Mouse (Mus musculus) gastrocnemius, postnatal 10 days (tissue): ENCODE measurements around the gene Rpa1. TPM values are rescaled to one million over a fixed set of nuclear protein-coding genes. Genes with fewer than 3 reads are reported as not detected.
"Not testable (repeated sequence)": the region's sequence is repeated elsewhere in the genome, so short reads cannot be mapped to it uniquely, and the experiment has no call there.

Source experiments
- DNase-seq: peaks from one replicate; pipeline ENCODE4 v3.0.0; 2021; ENCODE audit warnings: mixed read lengths
- total RNA-seq, 2 experiments: library from RNA; stranded (reverse); gene quantifications; 2 replicates each; pipeline ENCODE4 v1.2.3; 2021

Gene Rpa1
- total RNA-seq, 2 experiments from 2014 or later: 56.8 to 59.3 TPM

DNA sequence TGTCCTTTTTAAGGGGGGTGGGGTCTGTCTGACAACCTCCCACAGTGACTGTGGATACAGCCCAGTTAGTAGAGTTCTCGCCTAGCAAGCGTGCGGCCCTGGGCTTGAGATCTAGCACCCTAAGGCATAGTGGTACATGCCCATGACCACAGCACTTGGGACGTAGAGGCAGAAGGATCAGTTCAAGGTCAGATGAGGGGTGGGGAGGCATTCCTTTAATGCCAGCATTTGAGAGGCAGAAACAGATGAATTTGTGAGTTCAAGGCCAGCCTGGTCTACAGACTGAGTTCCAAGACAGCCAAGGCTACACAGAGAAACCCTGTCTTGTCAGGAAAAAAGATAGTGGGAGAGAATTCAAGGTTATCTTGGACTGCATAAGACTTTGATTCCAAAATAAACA, 61.3 kb downstream of the Rpa1 start:
- DNase-seq: no peak

DNA sequence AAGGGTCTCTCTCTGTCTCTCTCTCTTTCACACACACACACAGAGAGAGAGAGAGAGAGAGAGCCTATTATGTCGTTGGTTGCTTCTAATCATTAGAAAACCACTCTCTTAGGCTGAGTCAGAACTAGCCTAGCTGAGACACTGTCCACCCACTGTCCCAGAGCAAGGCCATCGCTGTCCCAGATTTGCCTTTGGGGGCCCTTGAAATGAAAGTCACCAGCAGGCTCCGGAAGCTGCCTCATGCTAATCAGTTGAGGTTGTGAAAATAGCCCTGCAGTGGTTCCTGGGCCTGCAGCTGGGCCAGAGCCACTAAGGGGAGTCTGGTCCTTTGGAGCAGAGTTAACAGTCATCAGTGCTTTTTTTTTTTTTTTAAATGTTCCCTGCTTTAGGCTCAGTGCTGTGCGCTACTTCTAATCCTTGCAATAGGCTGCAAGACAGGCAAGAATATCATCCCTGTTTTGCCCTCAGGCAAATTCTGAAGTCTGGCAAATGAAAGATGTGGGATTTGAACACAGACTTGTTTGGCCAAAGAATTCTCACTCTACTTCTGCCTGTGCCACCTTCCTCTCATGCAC, 62.1 kb downstream of the Rpa1 start:
- no peak for DNase-seq

DNA sequence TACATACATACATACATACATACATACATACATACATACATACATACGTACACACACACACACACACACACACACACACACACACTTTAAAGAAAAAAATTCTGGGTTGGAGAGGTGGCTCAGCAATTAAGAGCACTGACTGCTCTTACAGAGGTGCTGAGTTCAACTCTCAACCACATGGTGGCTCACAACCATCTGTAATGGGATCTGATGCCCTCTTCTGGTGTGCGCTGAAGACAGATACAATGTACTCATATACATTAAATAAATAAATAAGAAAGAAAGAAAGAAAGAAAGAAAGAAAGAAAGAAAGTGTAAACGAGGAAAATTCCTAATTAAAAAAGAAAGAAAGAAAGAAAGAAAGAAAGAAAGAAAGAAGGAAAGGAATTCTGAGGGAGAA, 64.3 kb downstream of the Rpa1 start:
- DNase-seq: not testable (repeated sequence)

DNA sequence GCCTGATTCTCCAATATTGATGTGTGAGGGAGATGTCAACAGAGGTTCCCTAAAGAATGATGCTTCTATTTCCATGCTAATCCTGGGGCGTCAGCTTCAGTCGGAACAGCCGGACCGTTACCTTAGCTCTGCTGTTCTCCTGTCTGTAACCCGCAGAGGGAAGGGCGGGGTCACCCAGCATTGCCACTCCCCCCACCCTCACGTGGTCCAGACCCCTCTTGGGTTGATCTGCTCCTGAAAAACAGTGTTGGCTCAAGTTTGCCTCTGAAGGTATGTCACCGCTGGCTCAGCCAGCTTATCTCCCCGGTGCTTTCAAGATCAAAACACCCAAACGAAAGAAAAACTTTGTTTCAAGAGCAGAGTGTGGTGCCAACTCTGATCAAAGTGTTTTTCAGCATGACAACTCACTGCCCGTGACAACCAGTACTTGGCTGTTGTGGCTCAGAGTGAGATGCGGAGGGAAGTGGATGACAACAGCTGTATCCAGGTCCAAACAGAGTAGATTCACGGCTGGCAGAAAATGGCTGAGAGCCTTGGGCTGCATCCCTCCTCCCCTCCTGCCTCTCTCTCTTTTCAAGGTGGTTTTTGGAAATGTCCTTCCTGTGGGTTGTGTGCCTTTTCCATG, 65.5 kb downstream of the Rpa1 start:
- no peak for DNase-seq

DNA sequence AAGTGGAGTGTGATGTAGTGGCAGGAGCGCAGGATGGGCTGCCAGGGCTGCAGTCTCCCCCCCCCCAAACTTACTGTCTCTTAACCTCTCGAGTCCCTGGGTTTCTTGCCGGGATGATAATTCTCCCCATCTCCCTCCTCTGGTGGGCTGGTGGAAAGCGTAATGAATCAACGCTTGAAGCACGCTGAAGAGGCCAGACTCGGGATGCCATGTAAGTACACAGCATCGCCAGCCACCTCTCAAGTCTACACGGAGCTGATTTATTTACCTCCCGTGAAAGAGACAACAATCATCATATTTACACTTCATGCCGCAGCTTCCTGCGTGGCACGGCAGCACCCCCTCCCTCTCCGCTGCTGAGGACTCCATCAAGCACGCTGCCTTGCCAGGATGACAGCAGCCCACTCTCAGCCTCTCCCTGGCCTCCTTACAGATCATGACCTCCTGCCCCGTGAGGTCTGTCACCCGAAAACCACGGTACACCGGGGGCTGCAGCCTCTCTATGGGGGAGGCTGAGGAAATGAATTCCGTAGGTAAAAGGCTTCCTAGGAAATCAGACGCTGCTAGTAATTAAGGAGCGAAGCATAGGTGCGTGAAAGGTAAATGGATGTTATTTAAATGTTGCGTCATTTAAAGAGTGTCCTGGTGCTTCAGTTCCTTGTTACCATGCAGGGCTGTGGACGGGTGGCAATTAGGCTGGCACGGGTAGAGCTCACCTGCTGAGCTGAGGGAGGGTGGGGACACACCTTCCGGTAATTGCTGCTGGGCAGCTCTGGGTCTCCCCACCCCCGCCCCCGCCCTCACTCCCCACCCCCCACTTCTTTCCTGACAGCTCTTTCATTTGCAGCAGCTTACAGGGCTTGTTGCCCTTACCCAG, 66.5 kb downstream of the Rpa1 start:
- DNase-seq: no peak

DNA sequence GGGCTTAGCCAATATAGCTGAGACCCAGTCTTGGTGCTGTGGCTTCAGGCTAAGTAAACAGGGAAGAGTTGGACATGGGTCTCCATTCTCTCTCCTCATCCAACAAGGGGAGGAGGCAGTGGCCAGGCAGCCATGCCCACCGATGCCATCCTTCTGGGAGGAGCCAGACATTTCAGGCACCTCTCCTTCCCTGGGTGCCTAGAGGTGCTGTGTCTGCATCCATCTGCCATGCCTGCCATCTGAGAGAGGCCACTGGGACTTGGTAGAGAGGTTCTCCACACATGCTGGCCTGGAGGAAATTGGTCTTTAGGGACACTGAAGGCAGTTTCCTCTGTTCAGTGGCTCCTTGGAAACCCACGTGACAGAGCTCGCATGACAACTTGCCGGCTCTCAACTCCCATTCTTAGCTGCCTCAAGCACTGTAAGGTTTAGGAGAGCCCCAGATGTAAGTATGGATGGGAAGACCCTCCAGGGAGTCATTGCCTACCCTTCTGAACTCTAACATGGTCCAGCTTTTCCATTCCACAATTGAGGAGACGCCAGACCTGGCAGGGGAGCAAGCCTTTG, 67.6 kb downstream of the Rpa1 start:
- DNase-seq: no peak

DNA sequence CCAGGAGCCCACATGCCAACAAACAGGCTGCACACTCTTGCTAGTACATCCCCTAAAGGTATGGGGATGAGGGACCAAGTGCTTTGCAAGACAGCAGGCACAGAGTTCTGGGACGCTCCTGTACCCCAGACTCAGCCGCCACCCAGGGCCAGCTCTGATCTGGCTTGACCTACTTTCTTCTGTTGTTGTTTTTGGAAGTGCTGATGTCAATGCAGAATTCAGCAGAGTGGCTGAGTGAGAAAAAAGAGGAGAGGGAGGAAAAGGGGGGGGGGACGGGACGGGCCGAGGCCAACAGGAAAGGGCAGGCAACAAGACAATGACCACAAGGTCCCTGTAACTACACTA, 68.1 kb downstream of the Rpa1 start:
- no peak for DNase-seq

DNA sequence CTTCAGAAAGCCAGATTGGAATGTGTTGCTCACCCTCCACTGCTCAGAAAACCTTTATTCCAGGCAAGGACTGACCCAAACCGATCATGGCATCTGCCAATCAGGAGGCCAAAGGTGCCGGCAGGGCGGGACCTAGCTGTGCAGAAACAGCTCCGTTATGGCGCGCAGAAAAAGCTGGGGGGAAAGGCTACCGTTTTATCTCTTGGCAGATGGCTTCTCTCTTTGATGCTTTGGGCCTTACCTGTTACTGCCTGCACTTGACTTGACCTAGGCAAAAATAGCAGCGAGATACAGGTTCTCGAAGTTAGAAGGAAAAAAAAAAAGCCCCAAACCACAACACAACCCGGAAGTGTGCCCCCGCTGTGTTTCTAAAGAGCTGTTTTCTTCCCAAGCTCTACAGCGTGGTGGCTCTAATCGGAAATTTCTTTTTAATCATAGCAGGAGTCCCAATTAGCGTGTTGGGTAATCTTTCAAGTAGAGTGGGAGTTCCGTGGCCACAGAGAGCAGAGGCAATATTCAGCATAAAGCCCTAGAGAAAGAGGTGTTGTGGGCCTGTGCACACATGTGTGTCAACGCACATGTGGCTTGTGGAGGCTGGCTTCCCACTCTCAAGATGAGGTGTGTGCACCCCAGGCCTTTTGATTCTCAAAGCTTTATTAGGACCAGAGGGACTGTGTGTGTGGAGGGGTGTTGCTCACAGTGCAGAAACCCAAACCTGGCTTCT, 68.6 kb downstream of the Rpa1 start:
- DNase-seq: no peak

DNA sequence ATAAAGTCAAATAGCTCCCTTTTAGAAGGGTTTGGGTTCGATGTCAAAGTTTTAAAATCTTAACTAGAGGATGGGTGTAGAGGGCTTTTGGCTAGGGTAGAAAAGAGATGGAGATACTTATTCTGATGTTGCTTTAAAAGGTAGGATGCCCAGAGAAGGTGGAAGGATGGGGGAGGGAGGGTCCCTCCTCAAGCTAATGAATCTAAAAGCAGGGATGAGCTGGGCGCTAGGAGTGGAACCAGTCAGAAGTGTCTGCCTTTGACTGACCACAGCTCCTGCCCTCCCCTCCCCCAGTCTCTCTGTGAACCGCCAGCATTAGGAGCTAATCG, 69.1 kb downstream of the Rpa1 start:
- DNase-seq: no peak

DNA sequence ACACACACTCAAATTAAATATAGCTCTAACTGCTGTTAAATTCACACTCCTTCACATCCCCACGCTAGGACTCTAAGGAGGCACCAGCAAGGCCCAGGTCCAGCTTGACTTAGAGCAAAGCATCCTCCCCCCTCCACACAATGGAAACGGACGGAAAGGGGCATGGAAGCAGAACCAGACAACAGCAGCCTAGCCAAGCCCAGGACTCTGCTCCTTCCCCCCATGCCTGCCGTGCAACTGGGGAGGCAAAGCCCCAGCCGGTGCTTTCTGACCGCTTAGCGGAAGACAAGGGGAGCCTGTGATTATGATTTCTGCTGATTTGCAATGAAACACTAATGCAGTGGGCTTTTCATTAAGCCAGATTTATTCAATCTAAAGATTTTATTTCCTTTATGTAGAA, 70.0 kb downstream of the Rpa1 start:
- no peak for DNase-seq

DNA sequence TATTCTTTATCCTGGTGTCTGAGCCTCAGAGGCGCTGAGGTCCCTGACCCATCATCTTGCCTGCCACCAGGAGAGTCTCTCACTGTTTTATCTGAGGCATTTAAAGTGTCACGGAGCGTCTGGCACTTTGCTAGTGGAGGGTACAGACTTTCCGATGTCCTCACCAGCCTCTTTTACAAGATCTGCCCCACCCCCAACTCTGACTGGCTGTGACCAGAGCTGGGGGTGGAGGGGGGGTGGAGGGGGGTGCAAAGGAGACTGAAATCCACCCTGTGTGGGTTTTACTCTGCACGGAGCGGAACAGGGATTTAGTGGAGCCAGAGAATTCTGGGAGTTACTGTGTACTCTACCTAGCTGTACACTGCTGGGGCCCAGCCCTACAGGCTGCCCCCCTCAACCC, 73.1 kb downstream of the Rpa1 start:
- DNase-seq: no peak

DNA sequence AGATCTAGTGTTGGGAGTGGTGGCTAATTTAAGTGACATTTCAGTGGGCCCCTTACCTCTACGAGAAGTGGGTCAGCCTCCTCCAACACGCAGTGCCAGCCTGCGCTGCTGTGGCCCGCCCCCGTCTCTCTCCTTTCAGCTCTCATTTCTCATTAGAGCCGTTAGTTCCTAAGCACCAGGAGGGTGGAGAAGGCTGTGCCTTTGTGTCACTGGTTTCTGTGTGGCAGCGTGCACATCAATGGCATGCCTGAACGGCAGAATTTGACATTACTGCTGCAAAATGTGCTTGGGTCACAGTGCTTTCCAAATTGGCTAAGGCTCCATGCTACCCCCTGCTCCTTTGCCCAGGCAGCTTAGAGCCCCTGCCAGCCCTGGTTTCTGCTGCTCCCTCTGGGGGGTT, 74.7 kb downstream of the Rpa1 start:
- no peak for DNase-seq

DNA sequence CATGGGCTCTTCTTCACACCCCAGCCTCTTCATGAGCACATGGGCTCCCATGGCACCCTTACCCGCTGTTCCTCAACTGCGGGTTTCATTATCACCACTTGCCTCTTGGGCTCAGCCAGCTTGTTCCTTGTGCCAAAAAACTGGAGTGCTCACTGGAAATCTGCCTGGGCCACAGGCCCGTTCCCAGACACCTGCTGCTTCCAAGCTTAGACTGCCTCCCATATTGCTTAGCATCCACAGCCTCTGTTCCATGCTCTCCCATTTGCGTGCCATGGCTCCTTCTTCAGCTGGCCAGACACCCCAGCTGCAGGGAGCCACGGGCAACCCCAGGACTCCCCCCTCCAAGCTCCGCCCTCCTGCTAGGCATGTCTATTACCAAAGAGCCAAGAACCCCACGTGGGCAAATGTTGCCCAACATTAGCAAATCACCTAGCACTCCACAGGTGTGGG, 77.1 kb downstream of the Rpa1 start:
- DNase-seq: peak; percentile 49

DNA sequence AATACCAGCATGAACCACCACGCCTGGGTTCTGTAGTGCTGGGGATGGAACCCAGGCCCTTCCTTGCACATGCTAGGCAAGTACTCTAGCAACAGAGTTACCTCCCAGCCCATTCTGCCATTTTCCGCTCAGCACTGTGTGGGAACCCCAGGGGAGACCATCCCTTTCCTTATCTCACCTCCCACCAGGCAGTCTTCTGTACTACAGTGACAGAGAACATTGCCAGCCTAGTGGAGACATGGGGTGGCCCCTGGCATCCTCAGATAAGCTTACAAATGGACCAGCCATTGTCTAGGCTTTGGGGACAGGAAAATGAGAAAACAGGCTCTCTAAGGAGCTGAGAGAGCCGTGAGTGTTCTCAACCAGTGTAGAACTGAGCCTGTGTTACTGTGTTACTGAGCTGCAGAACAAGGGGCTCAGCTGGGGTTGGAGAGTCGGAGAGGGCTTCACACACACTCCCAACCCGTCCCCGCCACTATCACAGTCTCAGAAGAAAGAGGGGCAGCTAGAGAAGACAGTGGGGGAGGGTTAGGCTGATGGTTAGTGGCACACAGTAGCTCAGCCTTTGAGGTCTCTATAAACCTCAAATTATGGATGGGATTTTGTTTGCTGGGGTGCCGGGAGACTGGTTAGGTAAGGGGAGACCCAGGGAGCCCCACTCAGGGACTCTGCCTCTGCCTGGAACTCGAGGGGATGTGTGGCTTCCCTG, 77.7 kb downstream of the Rpa1 start:
- DNase-seq: no peak

DNA sequence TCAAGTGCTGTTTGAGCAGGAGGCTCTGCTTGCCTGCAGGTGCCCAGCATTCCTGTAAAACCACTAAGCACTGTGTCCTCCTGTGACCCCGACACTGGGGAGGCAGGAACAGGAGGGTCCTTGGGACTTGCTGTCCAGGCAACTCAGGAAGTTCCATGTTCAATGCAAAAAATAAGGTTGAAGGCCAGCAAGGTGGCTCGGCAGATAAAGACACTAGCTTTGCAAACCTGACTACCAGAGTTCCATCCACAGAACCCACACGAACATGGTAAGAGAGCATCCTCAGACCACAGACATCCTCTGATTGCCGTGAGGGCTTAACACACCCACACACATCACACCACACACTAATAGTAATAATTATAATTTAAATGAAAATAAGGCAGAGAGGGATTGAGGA, 78.9 kb downstream of the Rpa1 start:
- no peak for DNase-seq

DNA sequence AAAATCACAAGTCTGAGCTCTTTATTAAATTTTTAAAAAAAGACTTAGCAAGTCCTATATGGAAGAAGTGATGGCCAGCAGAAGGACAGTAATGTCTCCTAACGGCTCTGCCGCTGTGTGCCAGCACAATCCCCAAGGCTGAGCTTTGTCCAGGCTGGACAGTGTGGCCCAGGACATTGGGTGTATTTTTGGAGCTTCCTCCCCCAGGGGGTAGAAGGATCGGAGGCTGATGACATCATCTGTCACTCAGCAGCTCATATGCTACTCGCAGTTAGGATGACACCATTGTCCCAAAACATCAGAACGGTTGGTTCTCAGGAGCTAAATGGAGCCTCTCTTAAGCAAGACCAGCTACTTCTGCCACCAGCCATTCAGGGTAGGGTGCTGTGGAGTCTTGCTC, 79.6 kb downstream of the Rpa1 start:
- DNase-seq: no peak

DNA sequence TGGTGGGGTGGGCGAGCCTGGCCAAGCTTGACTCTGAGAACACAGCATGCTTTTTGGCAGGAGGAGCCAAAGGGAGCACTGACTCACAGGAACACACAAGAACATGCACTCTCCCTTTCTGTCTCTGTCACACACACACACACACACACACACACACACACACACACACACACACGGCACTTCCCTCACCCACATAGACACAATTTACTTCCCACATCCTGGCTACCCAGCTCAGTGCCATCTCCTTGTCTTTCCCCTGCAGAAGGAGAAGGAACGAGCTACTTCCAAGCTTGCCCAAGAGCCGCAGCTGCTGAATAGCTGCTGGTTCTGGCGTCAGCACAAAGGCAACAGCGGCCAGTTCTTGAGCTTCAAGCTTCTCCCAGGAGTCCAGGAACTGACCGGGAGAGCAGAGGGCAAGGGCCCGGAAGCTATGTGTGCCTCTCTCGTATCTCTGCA, 80.3 kb downstream of the Rpa1 start:
- DNase-seq: peak; percentile 50

DNA sequence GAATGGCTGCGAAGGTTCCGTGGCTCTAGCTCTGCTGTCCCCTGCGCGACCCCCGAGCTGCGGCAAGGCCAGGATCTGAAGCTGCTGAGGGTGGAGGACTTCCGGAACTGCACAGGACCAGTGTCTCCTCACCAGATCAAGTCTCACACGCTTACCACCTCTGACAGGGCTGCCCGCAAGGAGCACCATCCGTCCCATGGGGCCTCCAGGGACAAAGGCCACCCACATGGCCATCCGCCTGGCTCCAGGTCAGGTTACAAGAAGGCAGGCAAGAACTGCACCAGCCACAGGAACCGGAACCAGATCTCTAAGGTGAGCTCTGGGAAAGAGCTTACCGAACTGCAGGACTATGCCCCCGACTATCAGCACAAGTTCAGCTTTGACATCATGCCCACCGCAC, 82.6 kb downstream of the Rpa1 start:
- no peak for DNase-seq

DNA sequence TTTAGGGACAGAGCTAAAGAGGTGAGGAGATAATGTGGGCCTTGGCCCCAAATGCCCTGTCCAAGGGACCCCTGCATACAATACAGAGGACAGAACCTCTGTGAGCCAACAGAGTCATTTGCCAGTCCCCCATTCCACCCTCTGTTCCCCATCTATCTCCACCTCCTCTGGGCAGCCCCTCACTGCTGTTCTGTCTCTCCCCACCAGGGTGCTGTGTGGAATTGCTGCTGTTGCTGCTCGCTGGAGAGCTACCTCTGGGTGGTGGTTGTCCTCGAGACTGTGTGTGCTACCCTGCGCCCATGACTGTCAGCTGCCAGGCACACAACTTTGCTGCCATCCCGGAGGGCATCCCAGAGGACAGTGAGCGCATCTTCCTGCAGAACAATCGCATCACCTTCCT, 83.6 kb downstream of the Rpa1 start:
- no peak for DNase-seq

DNA sequence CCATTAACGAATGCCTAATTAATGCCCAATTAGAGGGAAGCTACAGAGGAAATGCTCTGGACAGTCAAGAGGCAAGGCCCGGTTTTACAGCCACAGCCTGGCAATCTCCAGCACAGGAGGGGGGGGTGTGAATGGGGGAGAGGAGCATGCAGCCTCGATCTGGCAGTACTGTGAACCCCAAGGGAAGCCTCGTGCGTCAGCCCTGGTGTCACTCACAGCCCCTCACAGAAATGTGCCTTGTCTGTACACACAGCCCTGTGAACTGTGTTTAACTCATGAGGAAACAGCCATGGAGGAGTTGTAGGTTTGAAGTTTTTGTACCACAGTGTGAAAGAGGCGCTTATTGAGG, 84.2 kb downstream of the Rpa1 start:
- no peak for DNase-seq

DNA sequence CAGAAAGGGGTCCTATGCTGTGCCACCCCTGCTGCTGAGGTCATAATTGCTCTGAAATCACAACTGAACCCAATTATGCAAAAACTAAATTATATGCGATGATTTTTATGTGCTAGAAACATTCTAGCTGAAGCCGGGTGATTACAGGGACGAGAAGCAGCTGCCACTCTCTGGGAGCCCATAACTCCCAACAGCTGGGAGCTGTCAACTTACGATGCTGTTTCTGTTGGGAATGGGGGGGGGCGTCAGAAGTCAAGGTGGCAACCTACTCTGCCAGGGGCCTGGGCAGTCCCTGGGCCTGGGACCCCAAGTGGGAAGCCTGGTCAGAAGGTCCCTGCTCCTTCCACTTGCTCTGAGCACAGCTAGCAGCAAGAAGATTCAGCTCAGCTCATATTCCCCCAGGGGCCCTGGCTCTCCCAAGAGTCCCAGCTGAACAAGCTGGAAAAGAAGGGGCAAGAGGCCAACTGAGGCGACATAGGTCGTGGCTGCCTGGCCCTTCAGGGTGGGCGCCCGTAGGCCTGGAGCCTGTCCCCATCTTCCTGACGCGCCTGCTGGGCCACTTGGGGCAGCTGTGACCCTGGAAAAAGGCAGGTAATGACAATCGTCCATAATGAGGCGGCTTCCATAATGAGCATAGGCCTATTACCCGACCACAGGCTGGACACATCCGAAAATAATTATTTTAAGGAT, 84.7 kb downstream of the Rpa1 start:
- DNase-seq: no peak

DNA sequence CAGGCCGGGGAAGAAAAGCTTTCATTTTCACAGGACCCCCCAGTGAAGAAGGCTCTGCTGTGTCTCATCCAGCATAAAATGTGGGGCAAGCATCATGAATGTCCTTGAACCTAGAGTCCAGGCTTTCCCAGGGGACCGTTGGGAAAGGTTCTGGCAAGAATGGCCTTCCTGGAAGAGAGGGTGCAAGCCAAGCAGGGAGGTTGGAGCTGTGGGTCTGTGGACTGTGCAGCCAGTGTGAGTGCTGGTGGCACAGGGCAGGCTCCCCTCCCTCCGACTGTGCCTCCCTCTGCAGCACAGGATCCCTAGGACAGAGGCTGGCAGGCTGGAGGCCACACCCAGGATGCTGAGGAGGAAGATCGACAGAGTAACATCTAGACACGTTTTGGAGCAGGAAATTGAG, 85.3 kb downstream of the Rpa1 start:
- no peak for DNase-seq
